Comparison of ENCODE assay signal across 8 mouse cellular contexts in genomic region chr2:136485815-136486619, GRCm38 (mm10). TPM values are rescaled to one million over a fixed set of nuclear protein-coding genes. Genes with fewer than 3 reads are reported as not detected.
DNase-seq lines count a peak whose midpoint lies in the region; ATAC-seq and TF ChIP-seq lines count a peak whose summit lies in the region.

No protein-coding gene starts in this region.

- no peak for TF ChIP-seq EP300 in heart, adult 2 months (IDR thresholded peaks at IDR 0.05; ENCODE audit: insufficient read depth, low read depth, low read length)
- no peak for TF ChIP-seq EP300 in stomach, postnatal 0 days (optimal IDR thresholded peaks at IDR 0.05)

- no peak overlapping the region for H3K4me2 ChIP-seq in limb, embryonic 11.5 days (ENCODE audit: low read depth, severe bottlenecking)
- no peak overlapping the region for H3K4me2 ChIP-seq in midbrain, embryonic 14.5 days (ENCODE audit: low read length)
- no peak overlapping the region for H3K4me2 ChIP-seq in stomach, postnatal 0 days (replicated peaks; ENCODE audit: low read depth)

- H3K9me3 ChIP-seq in limb, embryonic 11.5 days (ENCODE audit: control insufficient read depth, low read length), result no peaks in the 10 kb centered on the region
- H3K9me3 ChIP-seq in midbrain, embryonic 14.5 days (ENCODE audit: control insufficient read depth, low read length), result no peaks in the 10 kb centered on the region
- H3K9me3 ChIP-seq in stomach, postnatal 0 days (ENCODE audit: control insufficient read depth, low read length), result no peaks in the 10 kb centered on the region

- no peaks in the 10 kb centered on the region for H3K79me2 ChIP-seq in heart, adult 2 months (replicated peaks; ENCODE audit: control insufficient read depth, insufficient read depth, low read length)

- ATAC-seq in limb, embryonic 11.5 days (ENCODE audit: insufficient number of reproducible peaks, low FRiP score, low TSS enrichment, low read depth), result peak; percentile 87
- ATAC-seq in midbrain, embryonic 14.5 days (ENCODE audit: low FRiP score, low TSS enrichment), result peak; percentile 76; the same call in 1 of the 2 replicates
- peak; percentile 72 for ATAC-seq in stomach, postnatal 0 days (ENCODE audit: low FRiP score, low TSS enrichment)

- peak overlapping the region; percentile 38; the same call in 1 of the 2 replicates for H3K27ac ChIP-seq in heart, adult 2 months
- peak overlapping the region; percentile 16; the same call in 1 of the 2 replicates for H3K27ac ChIP-seq in kidney, adult 2 months (ENCODE audit: insufficient read depth, low read depth, low read length)
- no peak overlapping the region for H3K27ac ChIP-seq in limb, embryonic 11.5 days (replicated peaks; ENCODE audit: low read depth, low read length)
- H3K27ac ChIP-seq in midbrain, embryonic 14.5 days (replicated peaks; ENCODE audit: low read depth, low read length), result 0 out of 2 replicates have a peak overlapping the region, but pooled peaks have one; percentile 20
- H3K27ac ChIP-seq in stomach, postnatal 0 days (replicated peaks), result no peak overlapping the region

- WGBS in heart, adult 2 months, result 17% methylated on average over 6 of the region's 6 CpGs
- WGBS in kidney, adult 2 months, result 13% methylated on average over 6 of the region's 6 CpGs
- WGBS in limb, embryonic 11.5 days, result 15% methylated on average over 6 of the region's 6 CpGs
- WGBS in midbrain, embryonic 14.5 days, result 15% methylated on average over 6 of the region's 6 CpGs
- WGBS in stomach, postnatal 0 days, result 11% methylated on average over 6 of the region's 6 CpGs

- peak overlapping the region; percentile 22; the same call in 1 of the 2 replicates for H3K4me3 ChIP-seq in heart, adult 2 months
- H3K4me3 ChIP-seq in kidney, adult 2 months (ENCODE audit: insufficient read depth, low read depth, low read length), result no peak overlapping the region
- no peak overlapping the region for H3K4me3 ChIP-seq in limb, embryonic 11.5 days (ENCODE audit: low read depth, low read length)
- H3K4me3 ChIP-seq in midbrain, embryonic 14.5 days (replicated peaks; ENCODE audit: low read depth, low read length), result no peak overlapping the region
- H3K4me3 ChIP-seq in stomach, postnatal 0 days (ENCODE audit: low read depth, low read length), result no peak overlapping the region

- H3K4me1 ChIP-seq in heart, adult 2 months (ENCODE audit: control insufficient read depth, insufficient read depth, low read length), result no peaks in the 10 kb centered on the region
- peaks cover 5% of the 10 kb centered on the region; the same call in 1 of the 2 replicates for H3K4me1 ChIP-seq in kidney, adult 2 months (ENCODE audit: control insufficient read depth, insufficient read depth, low read length)
- no peaks in the 10 kb centered on the region for H3K4me1 ChIP-seq in limb, embryonic 11.5 days (ENCODE audit: control insufficient read depth, insufficient read depth, low read length)
- H3K4me1 ChIP-seq in midbrain, embryonic 14.5 days (ENCODE audit: control insufficient read depth, insufficient read depth, low read length), result no peaks in the 10 kb centered on the region
- H3K4me1 ChIP-seq in stomach, postnatal 0 days (replicated peaks; ENCODE audit: control insufficient read depth, insufficient read depth), result no peaks in the 10 kb centered on the region

- no peaks in the 10 kb centered on the region for H3K27me3 ChIP-seq in heart, adult 2 months (ENCODE audit: control insufficient read depth, insufficient read depth, low read length)
- no peaks in the 10 kb centered on the region for H3K27me3 ChIP-seq in kidney, adult 2 months (replicated peaks; ENCODE audit: control insufficient read depth, insufficient read depth, low read length)
- no peaks in the 10 kb centered on the region for H3K27me3 ChIP-seq in limb, embryonic 11.5 days (ENCODE audit: control insufficient read depth, insufficient read depth, low read length)
- no peaks in the 10 kb centered on the region for H3K27me3 ChIP-seq in midbrain, embryonic 14.5 days (ENCODE audit: control insufficient read depth, insufficient read depth, low read length)
- H3K27me3 ChIP-seq in stomach, postnatal 0 days (ENCODE audit: control insufficient read depth, insufficient read depth, low read length), result no peaks in the 10 kb centered on the region

- intact Hi-C loops in heart, adult 2 months (cut with DNase I), result loop anchor here (2.0 to 10.0 kb wide), 4 partner anchors 235 to 1457 kb away; partner anchors contain the start of genes AL731706.1, Mkks and Slx4ip

- TF ChIP-seq CTCF in heart, adult 2 months (IDR thresholded peaks at IDR 0.05), result peak; percentile 73
- TF ChIP-seq CTCF in kidney, adult 2 months (conservative IDR thresholded peaks at IDR 0.05; ENCODE audit: insufficient read depth, insufficient read length, low read depth, low read length), result peak; percentile 47
- TF ChIP-seq CTCF in stomach, postnatal 0 days (IDR thresholded peaks at IDR 0.05; ENCODE audit: low read depth), result peak; percentile 81

- H3K9ac ChIP-seq in heart, adult 2 months (ENCODE audit: low read depth, low read length), result 0 out of 2 replicates have a peak overlapping the region, but pooled peaks have one; percentile 20
- no peak overlapping the region for H3K9ac ChIP-seq in limb, embryonic 11.5 days (ENCODE audit: low read length)
- H3K9ac ChIP-seq in midbrain, embryonic 14.5 days (replicated peaks; ENCODE audit: low read length), result no peak overlapping the region
- H3K9ac ChIP-seq in stomach, postnatal 0 days (ENCODE audit: low read length), result no peak overlapping the region

- H3K36me3 ChIP-seq in heart, adult 2 months (ENCODE audit: control insufficient read depth, insufficient read depth, low read length), result no peaks in the 10 kb centered on the region
- no peaks in the 10 kb centered on the region for H3K36me3 ChIP-seq in kidney, adult 2 months (ENCODE audit: control insufficient read depth, insufficient read depth, low read length)
- H3K36me3 ChIP-seq in limb, embryonic 11.5 days (ENCODE audit: control insufficient read depth, insufficient read depth, low read length), result no peaks in the 10 kb centered on the region
- no peaks in the 10 kb centered on the region for H3K36me3 ChIP-seq in midbrain, embryonic 14.5 days (ENCODE audit: control insufficient read depth, insufficient read depth, low read length)
- no peaks in the 10 kb centered on the region for H3K36me3 ChIP-seq in stomach, postnatal 0 days (ENCODE audit: control insufficient read depth, insufficient read depth, low read length)

- peak; percentile 96 for DNase-seq in 3T3-L1 (ENCODE audit: low read depth, low spot score)
- peak; percentile 4 for DNase-seq in adrenal gland, adult 8-10 months
- peak; percentile 86 for DNase-seq in embryo, embryonic 11.5 days (ENCODE audit: low read depth, low spot score)
- peak; percentile 28 to 46 for DNase-seq in heart, adult 2 months
- peak; percentile 63 for DNase-seq in kidney, adult 2 months
- peak; percentile 85 for DNase-seq in limb, embryonic 11.5 days (ENCODE audit: low spot score)
- peak; percentile 95 for DNase-seq in midbrain, embryonic 14.5 days
- peak; percentile 78 for DNase-seq in stomach, postnatal 0 days (ENCODE audit: low spot score)

- no peak for TF ChIP-seq POLR2A in heart, adult 2 months (IDR thresholded peaks at IDR 0.05; ENCODE audit: insufficient read depth, low read depth, low read length)
- TF ChIP-seq POLR2A in kidney, adult 2 months (IDR thresholded peaks at IDR 0.05; ENCODE audit: low read depth, low read length), result no peak

RNA-seq across cellular contexts. Expression of gene Ankef1, which starts 15.7 kb away (rescaled TPM):
- 10 to 100 TPM in 1 of 4 experiments, 1 to 10 TPM in 3; 5.5 to 17.3 (median 8.4) TPM for total RNA-seq in adrenal gland, adult 8-10 months (2022)
- total RNA-seq in heart, adult 2 months (2021), result under 1 TPM; 0.36 to 0.39 TPM
- polyA plus RNA-seq in heart, adult 2 months (2012; rRNA removed), result 1.2 and 1.7 TPM in 2 replicates
- 1.1 and 1.5 TPM in 2 replicates for polyA plus RNA-seq in kidney, adult 2 months (2012; rRNA removed)
- polyA plus RNA-seq in limb, embryonic 11.5 days (2014; fragmentation: Nextera tagmentation; extraction: Ambion mirVana), result 0.33 and 0.55 TPM in 2 replicates
- 0.50 and 0.76 TPM in 2 replicates for polyA plus RNA-seq in midbrain, embryonic 14.5 days (2014; fragmentation: Nextera tagmentation; extraction: Ambion mirVana)
- 0.04 and 0.06 TPM in 2 replicates for polyA plus RNA-seq in stomach, postnatal 0 days (2015; fragmentation: Nextera tagmentation; extraction: Ambion mirVana)

Comparison
In these comparisons a context has a peak if more than half of its experiments do, and no peak if none do; other contexts are left out.
1. DNase-seq: peak in every context shown above with its lines; median percentile 96 in 3T3-L1; 95 in midbrain, embryonic 14.5 days; 86 in embryo, embryonic 11.5 days; 85 in limb, embryonic 11.5 days; 78 in stomach, postnatal 0 days; 63 in kidney, adult 2 months; 37 in heart, adult 2 months; 4 in adrenal gland, adult 8-10 months.
2. H3K27ac ChIP-seq: peak in heart, adult 2 months (single experiment), kidney, adult 2 months (single experiment) and midbrain, embryonic 14.5 days (single experiment); none in limb, embryonic 11.5 days (single experiment) and stomach, postnatal 0 days (single experiment).
3. Peak in every context shown above with its lines, with median percentiles within 50 percentile points of each other: CTCF ChIP-seq and ATAC-seq.